Mouse (Mus musculus) right cerebral cortex, postnatal 4 days (tissue): ENCODE data around the gene Coa6.
"Not testable (repeated sequence)": the region's sequence is repeated elsewhere in the genome, so short reads cannot be mapped to it uniquely, and the experiment has no call there.

Experiments
- DNase-seq: peaks from one replicate; pipeline ENCODE4 v3.0.0-alpha.2; 2022

The Coa6 gene

DNA sequence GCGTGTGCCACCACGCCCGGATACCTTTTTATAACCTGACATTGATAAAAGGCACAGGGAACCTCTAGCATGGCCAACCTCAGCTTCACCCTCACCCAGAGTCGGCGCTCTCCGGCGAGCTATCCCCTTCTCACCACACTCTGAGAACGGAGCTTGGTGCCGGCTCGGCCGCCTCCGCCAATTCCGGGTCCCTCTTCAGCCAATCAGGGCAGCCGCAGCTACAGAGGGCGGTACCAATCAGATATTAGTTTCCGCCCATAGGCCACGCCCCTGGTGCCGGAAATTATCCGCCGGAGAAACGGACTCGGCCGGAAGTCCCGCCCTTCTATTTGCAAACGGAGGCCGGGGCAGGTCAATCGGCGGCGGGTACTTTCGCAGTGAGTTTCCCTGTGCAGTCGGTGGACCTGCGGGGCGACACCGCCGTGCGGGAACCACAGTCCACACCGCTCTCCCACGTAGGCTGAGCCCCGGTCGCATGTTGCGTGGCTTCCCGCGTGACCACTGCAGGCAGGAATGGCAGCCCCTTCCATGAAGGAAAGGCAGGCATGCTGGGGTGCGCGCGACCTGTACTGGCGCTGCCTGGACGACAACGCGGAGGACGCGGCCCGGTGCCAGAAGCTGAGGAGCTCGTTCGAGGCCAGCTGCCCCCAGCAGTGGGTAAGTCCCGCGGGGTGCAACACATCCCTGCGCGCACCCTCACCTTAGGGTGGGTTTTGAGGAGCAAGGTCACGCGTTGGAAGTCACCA lies at the start of gene Coa6:
Gene Coa6 (plus strand): TSS at position 342 of the 746 bp plus-strand sequence.
- DNase-seq = peak; percentile 96

GRCm38 (mm10) chr8:126379580-126379979 lies 42.7 kb upstream of the Coa6 start:
- no peak for DNase-seq

DNA sequence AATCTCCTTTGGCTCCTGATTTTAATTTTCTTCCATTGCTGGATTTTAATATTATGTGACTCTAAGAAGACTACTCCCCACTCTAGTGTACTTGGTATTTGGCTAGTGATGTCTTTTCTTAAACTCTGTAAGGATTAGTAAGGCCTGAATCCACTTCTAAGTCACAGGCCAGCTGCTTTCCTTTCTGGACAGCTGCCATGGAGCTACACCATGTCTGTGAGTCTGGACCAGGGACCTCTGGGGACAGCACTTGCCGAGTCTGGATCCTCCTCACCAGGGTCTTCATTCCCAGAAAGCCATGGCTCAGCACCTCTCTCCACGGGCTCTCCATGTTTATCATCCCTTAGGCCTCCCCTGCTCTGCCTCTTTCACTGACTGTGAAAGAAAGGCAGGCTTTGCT lies 42.2 kb upstream of the Coa6 start:
- DNase-seq = no peak

DNA sequence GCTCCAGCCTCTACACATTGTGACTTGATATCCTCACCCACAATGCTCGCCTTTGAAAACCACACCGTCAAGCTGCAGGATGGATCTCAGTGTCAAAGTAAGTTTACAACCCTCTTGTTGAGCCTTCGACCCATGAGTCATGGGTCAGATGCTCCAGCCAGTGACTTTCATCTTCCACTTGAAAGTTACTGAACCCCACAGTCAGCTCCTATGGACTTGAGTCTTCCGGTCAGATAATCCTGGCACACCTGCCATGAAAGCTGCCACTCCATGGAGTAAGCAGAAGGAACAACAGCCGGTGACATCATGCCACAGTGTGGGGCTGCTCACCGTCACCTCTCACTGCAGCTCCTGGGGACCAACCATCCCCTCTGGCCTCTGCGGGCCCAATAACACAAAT lies 41.0 kb upstream of the Coa6 start:
- no peak for DNase-seq

DNA sequence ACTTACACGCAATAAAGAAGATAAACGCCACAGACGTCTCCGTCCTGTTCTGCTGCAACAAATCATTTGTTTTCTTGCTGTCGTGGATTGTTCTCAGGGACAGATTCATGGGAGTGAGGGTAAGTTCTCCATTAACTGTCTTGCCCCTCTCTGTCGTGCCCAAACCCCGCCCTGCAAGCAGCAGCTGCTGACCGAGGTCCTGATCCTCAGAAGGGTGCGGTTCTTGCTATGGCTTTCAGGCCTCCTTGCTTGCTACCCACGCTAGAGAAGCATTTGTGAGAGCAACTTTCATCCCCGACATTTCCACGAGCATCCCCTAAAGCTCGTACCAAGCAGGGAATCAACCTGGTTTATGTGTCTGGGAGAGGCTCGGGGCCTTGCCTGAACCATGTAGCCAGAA lies 40.1 kb upstream of the Coa6 start:
- DNase-seq = no peak

GRCm38 (mm10) chr8:126382749-126383148 lies 39.6 kb upstream of the Coa6 start:
- peak; percentile 19 for DNase-seq

GRCm38 (mm10) chr8:126387566-126387965 lies 34.7 kb upstream of the Coa6 start:
- DNase-seq = no peak

DNA sequence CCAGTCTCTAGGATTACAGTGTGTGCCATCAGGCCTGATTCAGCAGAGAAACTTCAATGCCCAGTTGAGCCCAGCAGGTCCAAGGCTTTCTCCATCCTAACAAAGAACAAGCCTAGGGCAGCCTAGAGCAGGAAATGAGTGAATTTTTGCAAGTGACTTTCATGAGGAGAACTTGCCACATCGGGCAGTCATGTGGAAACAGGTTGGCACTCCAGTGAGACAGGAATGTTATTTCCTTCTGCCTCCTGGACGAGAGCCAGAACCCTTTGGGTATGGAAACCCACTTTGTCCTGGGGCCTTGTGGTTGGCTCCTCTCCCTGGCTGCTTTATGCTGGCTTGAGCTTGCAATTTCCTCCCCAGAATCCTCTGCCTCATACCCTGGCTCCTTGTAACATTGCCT lies 30.8 kb upstream of the Coa6 start:
- no peak for DNase-seq

DNA sequence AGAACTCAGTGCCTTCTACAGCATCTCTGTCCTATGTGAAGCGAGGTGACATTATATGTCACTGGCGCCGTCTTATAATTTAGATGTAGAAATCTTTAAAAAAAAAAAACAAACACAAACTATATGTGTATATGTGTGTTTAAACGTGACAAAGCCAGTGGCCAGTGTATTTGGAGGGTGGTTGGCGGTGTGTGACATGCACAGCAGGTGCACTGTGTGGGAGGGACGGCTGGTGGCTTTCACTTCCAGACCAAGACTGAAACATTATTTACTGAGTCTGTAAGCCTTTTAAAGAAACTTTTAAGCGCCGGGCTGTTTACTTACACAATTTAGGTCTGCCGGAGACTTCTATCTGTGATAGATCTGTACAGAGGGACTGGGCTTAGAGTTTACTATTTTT lies 26.9 kb upstream of the Coa6 start:
- DNase-seq = no peak

- no peak for DNase-seq
These were observed 26.4 kb upstream of the Coa6 start for GRCm38 (mm10) chr8:126395917-126396316.

GRCm38 (mm10) chr8:126398349-126398748 lies 24.0 kb upstream of the Coa6 start:
- DNase-seq = no peak

- DNase-seq = not testable (repeated sequence)
These were observed 17.8 kb upstream of the Coa6 start for GRCm38 (mm10) chr8:126404550-126404949.

DNA sequence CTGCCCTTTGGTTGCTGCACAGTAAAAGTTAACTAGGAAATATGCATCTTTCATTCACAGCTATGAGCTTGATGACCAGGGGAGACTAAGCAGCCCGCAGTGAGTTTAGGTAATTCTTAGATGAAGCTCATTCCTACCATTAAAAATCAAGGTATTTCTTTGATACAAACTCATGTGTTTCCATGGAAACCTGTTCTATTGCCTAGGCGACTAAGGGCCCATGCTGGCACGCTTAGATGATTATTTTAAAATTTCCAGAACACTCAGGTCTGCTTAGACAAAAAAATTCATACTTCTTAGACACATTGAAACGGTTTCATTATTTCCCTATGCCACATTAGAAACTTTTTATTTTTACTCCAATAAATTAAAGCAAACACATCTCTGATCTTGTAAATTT lies 17.3 kb upstream of the Coa6 start:
- DNase-seq = no peak

DNA sequence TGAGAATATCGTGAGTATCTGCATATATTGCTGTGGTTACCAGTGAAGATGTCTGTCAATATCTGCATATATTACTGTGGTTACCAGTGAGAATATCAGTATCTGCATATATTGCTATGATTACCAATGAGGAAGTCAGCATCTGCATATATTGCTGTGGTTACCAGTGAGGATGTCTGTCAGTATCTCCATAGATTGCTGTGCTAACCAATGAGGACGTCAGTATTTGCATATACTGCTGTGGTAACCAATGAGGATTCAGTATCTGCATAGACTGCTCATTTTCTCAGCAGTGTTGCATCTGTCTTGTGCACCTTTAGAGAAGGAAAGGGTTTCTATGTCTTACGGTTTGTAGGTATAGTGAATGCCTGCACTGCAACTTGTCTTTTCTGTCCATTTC lies 1.5 kb upstream of the Coa6 start:
- no peak for DNase-seq

DNA sequence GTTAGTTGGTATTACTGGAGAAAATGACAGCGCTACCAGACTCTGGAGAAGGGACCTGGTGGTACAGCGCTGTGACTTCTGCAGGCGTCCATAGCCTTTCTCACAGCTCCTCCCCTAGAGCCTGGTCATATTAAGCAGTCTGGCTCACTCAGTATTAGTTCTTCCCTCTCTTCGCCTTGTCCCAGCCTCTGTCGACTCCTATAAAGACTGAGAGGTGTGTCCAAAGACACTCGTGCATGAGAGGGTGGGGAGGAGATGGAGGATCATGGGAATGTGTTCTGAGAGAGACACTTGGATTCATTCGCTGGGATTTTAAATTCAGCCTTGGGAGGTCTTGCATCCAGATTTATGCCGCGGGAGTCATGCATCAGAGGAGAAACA lies 595 bp downstream of the Coa6 start:
- DNase-seq = peak; percentile 11

- DNase-seq = no peak
These were observed 1.8 kb downstream of the Coa6 start for GRCm38 (mm10) chr8:126424163-126424562.

DNA sequence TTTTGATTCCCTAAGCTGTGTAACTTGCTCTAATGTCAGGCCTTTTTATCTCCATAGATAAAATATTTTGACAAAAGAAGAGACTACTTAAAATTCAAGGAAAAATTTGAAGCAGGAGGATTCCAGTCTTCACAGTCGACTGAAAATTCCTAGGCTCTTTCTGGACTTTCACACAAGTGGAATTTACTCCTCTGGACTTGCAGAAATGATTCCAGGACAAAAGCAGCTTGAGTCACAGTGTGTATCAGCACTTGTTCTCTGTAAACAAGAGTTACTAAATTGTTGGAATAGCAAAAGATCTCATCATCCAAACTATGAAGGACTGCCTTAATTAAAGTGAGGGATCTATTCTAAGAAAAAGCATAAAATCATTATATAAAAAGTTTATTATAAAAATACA lies 2.6 kb downstream of the Coa6 start:
- DNase-seq = no peak

- no peak for DNase-seq
These were observed 7.3 kb downstream of the Coa6 start for GRCm38 (mm10) chr8:126429635-126430034.

DNA sequence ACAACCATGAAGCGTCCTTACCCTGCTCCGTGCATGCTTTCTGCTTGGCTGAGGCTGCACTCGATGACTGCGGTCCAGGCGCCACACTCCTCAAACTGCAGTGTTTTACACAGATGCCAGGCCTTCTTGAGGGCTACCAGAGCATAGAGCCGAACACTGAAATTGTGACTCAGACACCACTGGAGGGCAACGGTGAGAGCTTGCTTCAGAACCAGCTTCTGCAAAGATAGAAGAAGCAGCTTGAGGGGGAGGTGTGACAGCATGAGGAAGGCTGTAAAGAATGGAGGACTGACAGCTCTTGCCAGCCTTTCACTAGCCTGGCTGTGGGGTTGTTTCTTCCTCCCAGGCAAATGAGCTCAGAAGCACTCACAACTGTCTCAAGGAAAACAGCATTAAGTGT lies 11.5 kb downstream of the Coa6 start:
- DNase-seq = peak; percentile 19

DNA sequence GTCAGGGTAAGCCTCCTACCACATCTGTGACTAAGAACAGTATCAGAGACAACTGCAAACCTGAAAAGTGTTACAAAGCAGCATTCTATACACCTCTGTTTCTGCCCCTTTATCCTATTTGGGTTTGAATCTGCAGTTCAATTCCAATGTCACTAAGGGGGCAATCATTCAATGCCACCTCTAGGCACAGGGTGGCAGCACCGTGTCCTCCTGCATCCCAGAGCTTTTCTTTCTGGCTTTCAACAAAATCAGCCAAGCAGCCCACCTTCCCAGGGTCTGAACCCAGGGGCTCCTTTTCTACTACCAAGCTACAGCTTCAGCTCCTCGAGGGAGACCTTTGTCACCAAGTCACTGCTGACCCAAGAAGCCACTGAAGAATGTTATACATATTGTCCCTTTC lies 16.6 kb downstream of the Coa6 start:
- no peak for DNase-seq

DNA sequence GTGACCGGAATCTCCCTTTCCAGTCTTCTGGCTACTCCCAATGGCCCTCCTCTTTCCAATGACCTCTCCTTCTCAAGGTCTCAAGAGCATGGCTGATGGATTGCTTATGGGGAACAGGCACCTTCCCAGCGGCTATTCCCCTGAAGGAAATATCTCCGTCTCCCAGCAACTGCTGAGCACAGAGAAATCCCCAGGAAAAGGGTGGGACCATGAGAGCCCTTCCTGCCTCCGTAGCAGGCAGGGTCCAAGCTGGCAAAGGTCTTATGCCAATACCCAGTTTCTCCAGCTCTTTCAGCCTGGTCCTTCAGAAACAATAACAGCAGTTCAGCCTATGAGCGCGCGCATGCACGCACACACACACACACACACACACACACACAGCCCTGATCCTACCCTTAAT lies 28.8 kb downstream of the Coa6 start:
- no peak for DNase-seq

DNA sequence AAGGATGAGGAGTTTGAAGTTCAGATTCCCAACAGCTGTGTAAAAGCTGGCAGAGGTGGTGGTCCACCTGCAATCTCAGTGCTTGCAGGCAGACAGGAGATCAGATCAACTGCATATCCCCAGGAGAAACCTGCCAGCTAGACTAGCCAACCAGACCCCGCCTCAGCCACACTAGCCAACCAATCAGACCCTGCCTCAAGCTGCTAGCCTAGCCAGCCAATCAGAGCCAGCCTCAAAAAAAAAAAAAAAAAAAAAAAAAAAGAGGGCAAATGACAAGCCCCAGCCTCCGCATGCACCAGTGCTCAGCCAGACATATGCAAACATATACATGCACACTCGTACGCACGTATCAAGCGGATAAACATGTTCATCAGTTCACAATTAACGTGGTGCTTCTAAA lies 33.1 kb downstream of the Coa6 start:
- DNase-seq = no peak

- peak; percentile 55 for DNase-seq
These were observed 38.0 kb downstream of the Coa6 start for GRCm38 (mm10) chr8:126460274-126460673.

DNA sequence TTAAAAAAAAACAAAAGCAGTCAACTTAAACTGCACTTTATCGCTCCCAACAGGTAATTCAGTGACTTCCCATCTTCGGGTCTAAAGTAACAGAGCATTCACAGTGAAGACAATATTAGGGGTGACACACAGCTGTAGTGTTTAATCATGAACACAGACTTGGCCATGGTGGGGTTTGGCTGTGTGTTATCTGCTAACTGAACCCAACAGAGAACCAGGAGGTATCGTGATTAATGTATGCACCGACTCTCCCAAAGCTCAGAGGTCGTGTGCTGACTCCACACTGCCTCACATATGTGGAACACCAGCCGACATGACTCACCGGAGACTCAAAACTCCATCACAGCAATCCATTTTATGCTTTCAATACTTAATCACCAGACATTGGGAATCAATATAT lies 39.4 kb downstream of the Coa6 start:
- no peak for DNase-seq

- no peak for DNase-seq
These were observed 41.8 kb downstream of the Coa6 start for GRCm38 (mm10) chr8:126464071-126464470.
